Mouse (Mus musculus) midbrain, postnatal 0 days (tissue): Measurements from ENCODE around the gene Fbxw21. TPM values are rescaled to one million over a fixed set of nuclear protein-coding genes. Genes with fewer than 3 reads are reported as not detected.

Experiments
- ATAC-seq: fragments of 200-750 bp; cut with Nextera tagmentation; 2 replicates; pipeline ENCODE4 v1.8.0; 2017; ENCODE audit warnings: moderate number of reproducible peaks, mild to moderate bottlenecking, moderate TSS enrichment, moderate library complexity; ENCODE audit not compliant: low FRiP score
- DNase-seq: peaks from one replicate; pipeline ENCODE4 v3.0.0-alpha.2; 2015; ENCODE audit warnings: low spot score
- H3K27ac ChIP-seq: fragments of 300-500 bp; sonication (generic); 2 replicates; pipeline ENCODE4 v1.5.1; 2014; ENCODE audit warnings: low read depth, mild to moderate bottlenecking, low read length, mixed read lengths
- H3K27me3 ChIP-seq: fragments of 300-500 bp; sonication (generic); 2 replicates; pipeline ENCODE4 v1.6.1; 2014; ENCODE audit warnings: low read length, control low read depth, mixed read lengths; ENCODE audit not compliant: insufficient read depth
- H3K36me3 ChIP-seq: fragments of 300-500 bp; sonication (generic); 2 replicates; pipeline ENCODE4 v1.6.1; 2014; ENCODE audit warnings: low read length, control low read depth, mixed read lengths; ENCODE audit not compliant: insufficient read depth
- H3K4me1 ChIP-seq: fragments of 300-500 bp; sonication (generic); 2 replicates; pipeline ENCODE4 v1.6.1; 2014; ENCODE audit warnings: mild to moderate bottlenecking, control low read depth, antibody characterized with exemption, low read length, mixed read lengths; ENCODE audit not compliant: insufficient read depth
- H3K4me2 ChIP-seq: fragments of 300-500 bp; sonication (generic); 2 replicates; pipeline ENCODE4 v1.6.1; 2014; ENCODE audit warnings: low read depth, mild to moderate bottlenecking, low read length, mixed read lengths; ENCODE audit not compliant: poor library complexity, severe bottlenecking
- H3K4me3 ChIP-seq: fragments of 300-500 bp; sonication (generic); 2 replicates; pipeline ENCODE4 v1.5.1; 2014; ENCODE audit warnings: low read depth, mild to moderate bottlenecking, low read length, moderate library complexity
- H3K9ac ChIP-seq: fragments of 300-500 bp; sonication (generic); replicated peaks from 2 replicates; pipeline ENCODE4 v1.6.1; 2014; ENCODE audit warnings: mild to moderate bottlenecking, low read length, moderate library complexity, mixed read lengths; ENCODE audit not compliant: poor library complexity, severe bottlenecking
- H3K9me3 ChIP-seq: fragments of 300-500 bp; sonication (generic); 2 replicates; pipeline ENCODE4 v1.6.1; 2016; ENCODE audit warnings: low read length, control low read depth
- CTCF ChIP-seq: IDR thresholded peaks from 2 replicates; pipeline ENCODE4 v1.5.1; 2016; ENCODE audit warnings: antibody characterized with exemption, mild to moderate bottlenecking
- WGBS: fragments of 180-500 bp; shearing (Covaris S2); extraction: QIAGEN DNeasy Blood & Tissue Kit; methylation state at CpG from one replicate; pipeline ENCODE4 v1.1.7; 2014; 5-methylcytosine and 5-hydroxymethylcytosine counted together
- polyA plus RNA-seq: library from polyadenylated mRNA; unstranded; fragments of >200 nt; fragmentation: Nextera tagmentation; extraction: Ambion mirVana; gene quantifications from 2 replicates; pipeline ENCODE4 v1.2.1, GENCODE M21; 2015
- total RNA-seq: library from RNA; depleted of rRNA; stranded (reverse); fragments of >200 nt; gene quantifications from 2 replicates; pipeline ENCODE4 v1.2.3, GENCODE M21; 2014

Fbxw21 gene
- total and polyA plus RNA-seq, 2 experiments from 2014 or later = not detected

GRCm38 (mm10) chr9:109125043-109125442, 36.8 kb downstream of the Fbxw21 start:
- Histone ChIP-seq H3K27ac (no peak overlapping the region), H3K4me1 (no peaks in the 10 kb centered on the region), H3K4me3 (no peak overlapping the region), H3K36me3 (no peaks in the 10 kb centered on the region), H3K9ac (no peak overlapping the region), H3K4me2 (no peak overlapping the region), H3K9me3 (no peaks in the 10 kb centered on the region), H3K27me3 (no peaks in the 10 kb centered on the region)
- DNase-seq (no peak), ATAC-seq (no peak)
- TF ChIP-seq CTCF = no peak
- 83% methylated on average over 2 of the region's 2 CpGs for WGBS

- DNase-seq = no peak
- H3K9me3 ChIP-seq = no peaks in the 10 kb centered on the region
- no peak overlapping the region for H3K4me3 ChIP-seq
- 88% methylated on average over 3 of the region's 3 CpGs for WGBS
- H3K27me3 ChIP-seq = no peaks in the 10 kb centered on the region
- ATAC-seq = no peak
- H3K36me3 ChIP-seq = no peaks in the 10 kb centered on the region; the same call in 1 of the 2 replicates
- H3K9ac ChIP-seq = no peak overlapping the region
- TF ChIP-seq CTCF = no peak
- H3K4me1 ChIP-seq = no peaks in the 10 kb centered on the region
- no peak overlapping the region for H3K4me2 ChIP-seq
- H3K27ac ChIP-seq = no peak overlapping the region
These were observed 37.7 kb downstream of the Fbxw21 start for GRCm38 (mm10) chr9:109124164-109124563.

GRCm38 (mm10) chr9:109123266-109123665, 38.6 kb downstream of the Fbxw21 start:
- no peak overlapping the region for H3K27ac ChIP-seq
- H3K9me3 ChIP-seq = no peaks in the 10 kb centered on the region
- H3K9ac ChIP-seq = no peak overlapping the region
- ATAC-seq (no peak), DNase-seq (peak; percentile 20)
- H3K4me1 ChIP-seq = no peaks in the 10 kb centered on the region
- 52% methylated on average over 6 of the region's 6 CpGs for WGBS
- H3K4me2 ChIP-seq = no peak overlapping the region
- TF ChIP-seq CTCF = no peak
- no peaks in the 10 kb centered on the region for H3K27me3 ChIP-seq
- H3K4me3 ChIP-seq = no peak overlapping the region
- peaks cover 3% of the 10 kb centered on the region; the same call in 1 of the 2 replicates for H3K36me3 ChIP-seq

- no peaks in the 10 kb centered on the region for H3K4me1 ChIP-seq
- no peak overlapping the region for H3K9ac ChIP-seq
- WGBS = 46% methylated on average over 2 of the region's 2 CpGs
- H3K4me2 ChIP-seq = no peak overlapping the region
- peaks cover 9% of the 10 kb centered on the region for H3K36me3 ChIP-seq
- ATAC-seq (no peak), DNase-seq (peak; percentile 65)
- no peaks in the 10 kb centered on the region for H3K27me3 ChIP-seq
- H3K27ac ChIP-seq = no peak overlapping the region
- no peaks in the 10 kb centered on the region for H3K9me3 ChIP-seq
- TF ChIP-seq CTCF = peak; percentile 79
- H3K4me3 ChIP-seq = no peak overlapping the region
These were observed 39.2 kb downstream of the Fbxw21 start for GRCm38 (mm10) chr9:109122553-109123085.

- H3K9ac ChIP-seq = no peak overlapping the region
- H3K4me1 ChIP-seq = no peaks in the 10 kb centered on the region
- H3K36me3 ChIP-seq = peaks cover 25% of the 10 kb centered on the region
- no peak for ATAC-seq
- H3K4me2 ChIP-seq = no peak overlapping the region
- H3K27ac ChIP-seq = no peak overlapping the region
- no peak for TF ChIP-seq CTCF
- WGBS = 89% methylated on average over 6 of the region's 6 CpGs
- no peaks in the 10 kb centered on the region for H3K9me3 ChIP-seq
- H3K27me3 ChIP-seq = no peaks in the 10 kb centered on the region
- DNase-seq = no peak
- H3K4me3 ChIP-seq = no peak overlapping the region
These were observed 40.9 kb downstream of the Fbxw21 start for GRCm38 (mm10) chr9:109120956-109121355.

- TF ChIP-seq CTCF = no peak
- Histone ChIP-seq H3K36me3 (peaks cover 37% of the 10 kb centered on the region), H3K4me3 (no peak overlapping the region), H3K9me3 (no peaks in the 10 kb centered on the region), H3K9ac (no peak overlapping the region), H3K27ac (no peak overlapping the region), H3K4me1 (no peaks in the 10 kb centered on the region), H3K27me3 (no peaks in the 10 kb centered on the region), H3K4me2 (no peak overlapping the region)
- DNase-seq (no peak), ATAC-seq (no peak)
- WGBS = 94% methylated on average over 9 of the region's 9 CpGs
These were observed 42.3 kb downstream of the Fbxw21 start for GRCm38 (mm10) chr9:109119571-109119970.
